Mouse (Mus musculus) kidney, adult 2 months (tissue): ENCODE data around the gene Ccnl2. TPM values are rescaled to one million over a fixed set of nuclear protein-coding genes. Genes with fewer than 3 reads are reported as not detected.

Experiments used
- DNase-seq: peaks from one replicate; pipeline ENCODE4 v3.0.0; 2021
- H3K27ac ChIP-seq: fragments of 200-500 bp; 2 replicates; pipeline ENCODE4 v1.5.1; 2012; ENCODE audit warnings: low read depth, low read length, control low read depth, inconsistent platforms; ENCODE audit not compliant: insufficient read depth
- H3K27me3 ChIP-seq: fragments of 200-500 bp; replicated peaks from 2 replicates; pipeline ENCODE4 v1.6.1; 2012; ENCODE audit warnings: mild to moderate bottlenecking, moderate library complexity, low read length, inconsistent platforms; ENCODE audit not compliant: control insufficient read depth, insufficient read depth
- H3K36me3 ChIP-seq: fragments of 200-500 bp; 2 replicates; pipeline ENCODE4 v1.6.1; 2012; ENCODE audit warnings: mild to moderate bottlenecking, moderate library complexity, low read length, inconsistent platforms; ENCODE audit not compliant: control insufficient read depth, insufficient read depth
- H3K4me1 ChIP-seq: fragments of 200-500 bp; 2 replicates; pipeline ENCODE4 v1.6.1; 2011; ENCODE audit warnings: low read length; ENCODE audit not compliant: control insufficient read depth, insufficient read depth
- H3K4me3 ChIP-seq: fragments of 200-500 bp; 2 replicates; pipeline ENCODE4 v1.5.1; 2011; ENCODE audit warnings: mild to moderate bottlenecking, low read depth, low read length, control low read depth; ENCODE audit not compliant: insufficient read depth
- CTCF ChIP-seq: fragments of 200-500 bp; conservative IDR thresholded peaks from 2 replicates; pipeline ENCODE4 v1.5.1; 2011; ENCODE audit warnings: low read depth, mild to moderate bottlenecking, control low read depth, low read length, moderate library complexity, mixed read lengths; ENCODE audit not compliant: insufficient read depth, insufficient read length
- POLR2A ChIP-seq: fragments of 200-500 bp; IDR thresholded peaks from one replicate; pipeline ENCODE4 v1.6.1; 2011; ENCODE audit warnings: low read depth, low read length, control low read depth
- WGBS: fragments of 180-500 bp; shearing (Covaris S2); methylation state at CpG from one replicate; pipeline ENCODE4 v1.1.7; 2018; 5-methylcytosine and 5-hydroxymethylcytosine counted together
- polyA plus RNA-seq: library from polyadenylated mRNA; depleted of rRNA; stranded (reverse); fragments of >200 nt; gene quantifications from 2 replicates; pipeline ENCODE4 v1.2.3, GENCODE M21; 2012; rRNA removed

The Ccnl2 gene
- polyA plus RNA-seq, 1 experiment: 54.1 TPM

- DNase-seq: no peak
- Histone ChIP-seq H3K27me3 (no peaks in the 10 kb centered on the region), H3K27ac (no peak within 1 kb of the TSS), H3K4me3 (no peak within 1 kb of the TSS), H3K4me1 (no peaks in the 10 kb centered on the region), H3K36me3 (no peaks in the 10 kb centered on the region)
- WGBS: 80% methylated on average over 5 of the region's 5 CpGs
- TF ChIP-seq CTCF (no peak), POLR2A (no peak)
Measured at GRCm38 (mm10) chr4:155863001-155863400, 50.7 kb downstream of the Ccnl2 start, which contains the start of gene Tas1r3. Tas1r3 (minus strand) TSS chr4:155863362.

GRCm38 (mm10) chr4:155868614-155869298 lies 56.5 kb downstream of the Ccnl2 start:
- 6% methylated on average over 22 of the region's 22 CpGs for WGBS
- Histone ChIP-seq H3K4me3 (peak overlapping the region; percentile 71), H3K36me3 (no peaks in the 10 kb centered on the region), H3K27me3 (no peaks in the 10 kb centered on the region), H3K27ac (peak overlapping the region; percentile 5; the same call in 1 of the 2 replicates), H3K4me1 (no peaks in the 10 kb centered on the region; the same call in 1 of the 2 replicates)
- TF ChIP-seq POLR2A (no peak), CTCF (no peak)
- DNase-seq: peak; percentile 63

GRCm38 (mm10) chr4:155869317-155870033 lies 57.2 kb downstream of the Ccnl2 start, which contains the start of the genes Cptp and Ints11:
Cptp (minus strand) TSS chr4:155869440.
Ints11 (plus strand) TSS chr4:155869546.
- DNase-seq: peak; percentile 99
- Histone ChIP-seq H3K4me3 (peak within 1 kb of the TSS; percentile 90), H3K27ac (peak within 1 kb of the TSS; percentile 43; the same call in 1 of the 2 replicates), H3K27me3 (no peaks in the 10 kb centered on the region), H3K4me1 (no peaks in the 10 kb centered on the region; the same call in 1 of the 2 replicates), H3K36me3 (no peaks in the 10 kb centered on the region)
- TF ChIP-seq CTCF (peak; percentile 34; the same call in 1 of the 2 replicates), POLR2A (no peak)
- WGBS: under 1% methylated on average over 63 of the region's 63 CpGs

GRCm38 (mm10) chr4:155871404-155871803 lies 59.1 kb downstream of the Ccnl2 start:
- no peak for TF ChIP-seq POLR2A
- no peak for TF ChIP-seq CTCF
- WGBS: 98% methylated on average over 7 of the region's 7 CpGs
- no peaks in the 10 kb centered on the region; the same call in 1 of the 2 replicates for H3K4me1 ChIP-seq
- H3K27ac ChIP-seq: no peak overlapping the region
- DNase-seq: no peak
- no peak overlapping the region for H3K4me3 ChIP-seq
- no peaks in the 10 kb centered on the region for H3K27me3 ChIP-seq
- no peaks in the 10 kb centered on the region for H3K36me3 ChIP-seq

Other genes starting within 250 kb of the Ccnl2 start
- 7.5 and 7.9 TPM in 2 replicates for gene Slc35e2, start 211.1 kb upstream of the Ccnl2 start, polyA plus RNA-seq
- 19.2 and 24.8 TPM in 2 replicates for gene Cdk11b, start 187.6 kb upstream of the Ccnl2 start, polyA plus RNA-seq
- not detected in 2 replicates for gene Gm10563, start 167.1 kb upstream of the Ccnl2 start, polyA plus RNA-seq
- 22.4 and 28.0 TPM in 2 replicates for gene Mmp23, start 159.1 kb upstream of the Ccnl2 start, polyA plus RNA-seq
- gene Mib2, start 143.3 kb upstream of the Ccnl2 start, polyA plus RNA-seq: 57.7 and 72.6 TPM in 2 replicates
- 9.8 and 10.6 TPM in 2 replicates for gene Fndc10, start 118.1 kb upstream of the Ccnl2 start, polyA plus RNA-seq
- gene Ssu72, start 107.7 kb upstream of the Ccnl2 start, polyA plus RNA-seq: 81.9 and 101 TPM in 2 replicates
- gene Tmem240, start 77.7 kb upstream of the Ccnl2 start, polyA plus RNA-seq: 0.67 TPM in 2 replicates
- 130 and 145 TPM in 2 replicates for gene Atad3a, start 51.4 kb upstream of the Ccnl2 start, polyA plus RNA-seq
- gene Vwa1, start 37.8 kb upstream of the Ccnl2 start, polyA plus RNA-seq: 21.8 and 27.2 TPM in 2 replicates
- gene Tmem88b, start 26.6 kb upstream of the Ccnl2 start, polyA plus RNA-seq: 1.8 and 2.4 TPM in 2 replicates
- 2.8 and 3.2 TPM in 2 replicates for gene Ankrd65, start 22.1 kb upstream of the Ccnl2 start, polyA plus RNA-seq
- gene Mrpl20, start 9.6 kb upstream of the Ccnl2 start, polyA plus RNA-seq: 83.1 and 91.1 TPM in 2 replicates
- gene Aurkaip1, start 18.8 kb downstream of the Ccnl2 start, polyA plus RNA-seq: 164 and 195 TPM in 2 replicates
- gene Mxra8, start 27.2 kb downstream of the Ccnl2 start, polyA plus RNA-seq: 98.0 and 115 TPM in 2 replicates
- gene Dvl1, start 34.9 kb downstream of the Ccnl2 start, polyA plus RNA-seq: 123 and 174 TPM in 2 replicates
- 0.64 and 0.72 TPM in 2 replicates for gene Tas1r3, start 50.9 kb downstream of the Ccnl2 start, polyA plus RNA-seq
- gene Cptp, start 57.0 kb downstream of the Ccnl2 start, polyA plus RNA-seq: 46.2 and 53.1 TPM in 2 replicates
- gene Ints11, start 57.1 kb downstream of the Ccnl2 start, polyA plus RNA-seq: 26.0 and 28.9 TPM in 2 replicates
- 27.3 and 34.1 TPM in 2 replicates for gene Pusl1, start 79.3 kb downstream of the Ccnl2 start, polyA plus RNA-seq
- gene Acap3, start 79.3 kb downstream of the Ccnl2 start, polyA plus RNA-seq: 14.6 and 18.3 TPM in 2 replicates
- 47.3 and 48.0 TPM in 2 replicates for gene Ube2j2, start 131.3 kb downstream of the Ccnl2 start, polyA plus RNA-seq
- 104 and 107 TPM in 2 replicates for gene C1qtnf12, start 149.8 kb downstream of the Ccnl2 start, polyA plus RNA-seq
- gene B3galt6, start 180.2 kb downstream of the Ccnl2 start, polyA plus RNA-seq: 4.5 and 5.0 TPM in 2 replicates
- 55.1 and 60.4 TPM in 2 replicates for gene Sdf4, start 180.4 kb downstream of the Ccnl2 start, polyA plus RNA-seq
- 1.6 and 3.8 TPM in 2 replicates for gene Tnfrsf4, start 201.4 kb downstream of the Ccnl2 start, polyA plus RNA-seq
- 0.95 and 4.0 TPM in 2 replicates for gene Tnfrsf18, start 213.7 kb downstream of the Ccnl2 start, polyA plus RNA-seq
- gene Ttll10, start 246.9 kb downstream of the Ccnl2 start, polyA plus RNA-seq: 20.7 and 27.5 TPM in 2 replicates